Mouse (Mus musculus): ENCODE data around the gene Cyp46a1. TPM values are rescaled to one million over a fixed set of nuclear protein-coding genes. Genes with fewer than 3 reads are reported as not detected.
A peak's percentile ranks its signal among the peaks of the same experiment; 100 is the strongest.

The Cyp46a1 gene
- total RNA-seq, 2 experiments from 2014 or later, result 0.69 to 2.3 TPM

DNA sequence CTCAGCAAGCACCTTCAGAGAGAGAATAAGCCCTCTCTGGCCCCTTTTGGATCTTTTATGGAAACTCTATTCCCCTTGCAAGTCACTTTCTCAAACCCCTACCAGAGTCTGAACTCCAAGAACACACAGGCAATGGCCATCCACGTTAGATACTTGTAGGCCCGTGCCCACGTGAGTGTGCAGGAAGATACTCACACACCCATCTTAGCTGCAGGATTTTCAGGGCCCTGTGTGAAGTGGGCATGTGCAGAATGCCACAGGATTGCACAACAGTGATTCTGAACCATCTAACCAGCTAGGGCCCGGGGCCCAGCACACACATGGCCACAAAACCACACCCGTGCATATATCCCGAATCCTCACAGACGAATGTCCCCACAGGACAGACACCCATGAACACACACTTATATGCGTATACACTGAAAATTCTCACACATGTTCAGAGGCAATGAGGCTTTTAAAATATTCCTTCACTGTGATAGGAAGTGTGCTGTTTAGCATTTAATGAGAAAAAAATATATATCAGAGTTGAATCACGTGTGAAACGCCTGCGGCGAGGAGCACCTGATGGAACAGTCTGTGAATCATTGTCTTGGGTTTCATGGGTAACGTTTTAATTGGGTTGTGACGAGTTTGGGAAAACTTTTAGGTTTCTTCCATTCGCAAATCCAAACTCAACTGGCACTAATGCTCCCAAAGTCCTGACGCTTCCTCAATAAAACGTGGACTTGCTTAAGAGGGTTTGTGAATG lies 60.5 kb downstream of the Cyp46a1 start:
- DNase-seq, result no peak
- intact Hi-C loops (cut with DNase I), result no loop called here

DNA sequence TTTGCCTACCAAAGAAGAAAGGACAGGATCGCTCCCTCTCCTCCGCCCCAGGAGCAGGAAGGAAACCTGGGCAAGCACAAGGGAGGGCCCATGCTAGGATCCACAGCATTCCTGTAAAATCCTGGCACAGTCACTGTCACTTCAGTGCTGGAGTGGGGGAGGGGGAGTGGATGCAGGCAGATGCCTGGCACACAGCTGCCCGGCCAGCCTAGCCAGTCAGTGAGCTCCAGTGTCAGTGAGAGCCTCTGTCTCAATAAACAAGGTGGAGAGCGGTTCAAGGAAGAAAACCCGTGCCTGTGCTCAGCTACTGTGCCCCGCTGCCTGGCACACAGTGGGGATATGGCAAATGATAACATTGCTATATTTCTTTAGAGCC lies 61.1 kb downstream of the Cyp46a1 start:
- intact Hi-C loops (cut with DNase I), result no loop called here
- DNase-seq, result no peak

- intact Hi-C loops (cut with DNase I), result no loop called here
- DNase-seq, result no peak
These were observed 62.1 kb downstream of the Cyp46a1 start for GRCm38 (mm10) chr12:108396081-108396947.

- intact Hi-C loops (cut with DNase I), result no loop called here
- no peak for DNase-seq
These were observed 64.5 kb downstream of the Cyp46a1 start for GRCm38 (mm10) chr12:108398681-108399080.

- intact Hi-C loops (cut with DNase I), result no loop called here
- DNase-seq, result no peak
These were observed 65.0 kb downstream of the Cyp46a1 start for GRCm38 (mm10) chr12:108399191-108399590.

GRCm38 (mm10) chr12:108400951-108401350 lies 66.8 kb downstream of the Cyp46a1 start:
- DNase-seq, result no peak
- intact Hi-C loops (cut with DNase I), result no loop called here

GRCm38 (mm10) chr12:108403957-108404356 lies 69.8 kb downstream of the Cyp46a1 start:
- DNase-seq, result peak; percentile 54 to 69
- intact Hi-C loops (cut with DNase I), result no loop called here

DNA sequence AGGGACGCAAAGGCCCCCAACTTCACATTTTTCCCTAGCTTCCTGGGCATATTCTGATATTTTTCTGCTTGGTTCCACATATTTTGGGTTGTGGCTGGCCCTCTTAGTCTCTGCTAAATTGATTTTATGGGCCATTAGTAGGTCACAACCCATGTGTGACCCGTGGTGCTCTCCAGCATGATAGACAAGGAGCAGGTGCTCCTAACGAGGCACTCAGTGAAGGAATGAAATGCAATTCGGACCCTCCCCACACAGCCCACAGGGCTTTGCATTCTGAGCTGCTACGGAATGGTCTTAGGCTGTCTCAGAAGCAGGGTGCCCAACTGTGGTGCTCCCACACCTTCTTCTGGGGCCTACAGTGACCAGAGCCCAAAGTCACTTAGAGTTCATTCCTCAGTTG lies 74.9 kb downstream of the Cyp46a1 start:
- DNase-seq, result no peak
- intact Hi-C loops (cut with DNase I), result no loop called here

DNA sequence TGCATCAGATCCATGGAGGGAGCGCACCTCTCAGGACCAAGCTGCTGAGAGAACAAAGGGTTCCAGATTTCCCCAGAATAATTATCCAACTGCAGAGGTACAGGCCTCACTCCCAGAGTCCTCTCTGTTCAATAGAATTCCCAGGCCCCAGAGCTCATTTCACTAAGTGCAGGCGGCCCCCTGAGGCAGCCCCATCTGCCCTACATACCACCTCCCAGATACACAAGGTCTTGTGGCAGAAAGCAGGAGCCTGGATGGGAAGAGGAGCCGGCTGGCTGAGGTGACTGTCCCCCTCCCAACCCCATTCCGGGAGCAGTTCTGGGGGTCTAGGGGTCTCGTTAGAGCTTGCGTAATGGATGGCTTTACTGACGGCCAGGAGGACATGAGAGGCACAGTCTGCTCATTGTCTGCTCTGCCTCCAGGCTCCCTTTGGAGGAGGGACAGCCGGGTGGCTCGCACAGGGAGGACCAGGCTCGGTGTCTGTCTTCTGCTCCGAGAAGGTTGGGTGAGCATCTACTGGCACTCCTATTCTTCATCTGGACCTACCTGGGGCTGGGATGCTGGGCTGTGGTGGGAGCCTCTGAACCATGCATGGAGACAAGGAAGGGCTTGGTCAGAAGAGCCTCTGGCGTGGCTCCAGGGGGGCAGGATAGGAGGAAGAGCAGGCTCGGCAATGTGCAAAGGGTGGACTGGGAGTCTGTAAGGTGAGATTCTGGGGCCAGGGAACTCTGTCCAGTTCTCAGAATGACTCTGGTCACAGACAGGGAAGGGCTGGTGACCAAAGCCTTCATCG lies 76.4 kb downstream of the Cyp46a1 start:
- DNase-seq, result no peak
- intact Hi-C loops (cut with DNase I), result no loop called here

Other genes with a start within 250 kb of the Cyp46a1 start
- 10 to 100 TPM; 77.6 to 79.3 TPM for gene Setd3, start 155.1 kb upstream of the Cyp46a1 start, total RNA-seq (2021)
- 10 to 100 TPM; 29.0 to 30.6 TPM for gene Ccnk, start 154.8 kb upstream of the Cyp46a1 start, total RNA-seq (2021)
- 10 to 100 TPM; 32.8 to 34.4 TPM for gene Ccdc85c, start 59.0 kb upstream of the Cyp46a1 start, total RNA-seq (2021)
- 1 to 10 TPM; 1.5 to 3.2 TPM for gene Hhipl1, start 28.1 kb upstream of the Cyp46a1 start, total RNA-seq (2021)
- gene Eml1, start 36.6 kb downstream of the Cyp46a1 start, total RNA-seq (2021), result 10 to 100 TPM; 82.1 to 94.6 TPM
- gene Evl, start 220.3 kb downstream of the Cyp46a1 start, total RNA-seq (2021), result 100 to 1,000 TPM; 116 to 118 TPM

Data from heart, postnatal 10 days (tissue).